Comparison of ENCODE assay signal across 9 mouse cellular contexts in the genomic region with DNA sequence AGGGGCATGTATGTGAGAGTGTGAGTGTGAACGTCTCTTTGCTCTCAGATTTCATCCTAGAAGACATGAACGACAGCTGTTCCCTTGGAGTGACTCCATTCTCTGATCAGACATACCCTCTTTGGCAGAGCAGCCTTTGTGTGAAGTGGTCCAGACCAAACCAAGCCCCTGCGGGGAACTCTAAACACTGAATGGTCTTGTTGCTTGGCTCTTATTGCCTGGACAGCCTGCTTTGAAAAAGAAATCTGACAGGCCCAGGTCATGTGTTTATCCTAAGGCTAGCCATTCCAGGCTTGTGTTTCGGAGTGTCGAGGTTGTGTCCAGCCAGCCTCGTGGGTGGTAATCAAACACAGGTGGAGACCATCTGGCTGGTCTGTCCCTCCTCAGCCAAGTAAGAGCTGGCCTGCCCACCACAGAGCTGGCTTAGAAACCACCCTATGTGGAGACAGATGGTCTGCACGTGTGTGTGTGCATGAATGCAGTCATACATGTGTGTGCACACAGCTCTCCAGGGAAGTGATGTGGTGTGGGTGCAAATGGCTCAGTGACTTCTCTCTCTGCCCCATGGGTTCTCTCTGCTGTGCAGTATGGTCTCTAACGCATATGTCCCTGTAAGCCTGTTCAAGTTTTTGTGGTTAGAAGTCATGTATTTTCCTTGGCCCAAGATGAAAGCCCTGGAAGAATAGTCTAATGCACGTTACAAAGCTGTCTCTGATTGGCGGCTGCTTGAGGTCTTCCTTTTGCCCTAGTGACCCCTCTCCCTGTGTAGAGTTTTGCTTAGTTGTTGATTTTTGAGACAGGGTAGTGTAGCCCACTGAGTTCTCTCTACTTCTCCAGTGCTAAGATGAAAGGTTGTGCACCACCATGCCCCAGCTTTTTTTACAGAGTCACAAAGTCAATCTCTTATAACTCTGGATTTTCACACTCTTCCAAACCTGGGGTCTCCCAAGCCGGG. TPM values are rescaled to one million over a fixed set of nuclear protein-coding genes. Genes with fewer than 3 reads are reported as not detected.
DNase-seq lines count a peak whose midpoint lies in the region; ATAC-seq and TF ChIP-seq lines count a peak whose summit lies in the region.
"Had no signal": no experiment of that assay in that cellular context is flagged by ENCODE, and none has a peak within 500 bp of the region (broad histone marks: within the 10 kb centered on the region; RNA-seq: fewer than 3 reads in every experiment).

No protein-coding gene starts in this region.

- no peak overlapping the region for H3K4me3 ChIP-seq in layer of hippocampus, adult 2 months
- no peak overlapping the region for H3K4me3 ChIP-seq in hindbrain, embryonic 16.5 days (ENCODE audit: low read length)
- H3K4me3 ChIP-seq in neural tube, embryonic 14.5 days (ENCODE audit: low read depth, low read length) = no peak overlapping the region

- H3K9me3 ChIP-seq in hindbrain, embryonic 16.5 days (ENCODE audit: control insufficient read depth, low read length) = no peaks in the 10 kb centered on the region
- H3K9me3 ChIP-seq in neural tube, embryonic 14.5 days (ENCODE audit: control insufficient read depth, low read length) = no peaks in the 10 kb centered on the region
- H3K9me3 ChIP-seq: G1E had no signal

- H3K27ac ChIP-seq in layer of hippocampus, adult 2 months = no peak overlapping the region; the same call in 1 of the 2 replicates
- H3K27ac ChIP-seq in hindbrain, embryonic 16.5 days (ENCODE audit: low read depth, low read length) = peak overlapping the region; percentile 52
- peak overlapping the region; percentile 65 for H3K27ac ChIP-seq in neural tube, embryonic 14.5 days (ENCODE audit: low read depth, low read length)

- no peak overlapping the region for H3K4me2 ChIP-seq in hindbrain, embryonic 16.5 days (ENCODE audit: low read length)
- no peak overlapping the region for H3K4me2 ChIP-seq in neural tube, embryonic 14.5 days (ENCODE audit: low read depth, low read length)

- 31% methylated on average over 11 of the region's 11 CpGs for WGBS in hindbrain, embryonic 16.5 days
- 37% methylated on average over 11 of the region's 11 CpGs for WGBS in neural tube, embryonic 14.5 days

- no peak for TF ChIP-seq CTCF in layer of hippocampus, adult 2 months (conservative IDR thresholded peaks at IDR 0.05)

- 0 out of 2 replicates have a peak, but pooled peaks cover 2% of the 10 kb centered on the region for H3K36me3 ChIP-seq in hindbrain, embryonic 16.5 days (ENCODE audit: control insufficient read depth, insufficient read depth, low read length)
- no peaks in the 10 kb centered on the region for H3K36me3 ChIP-seq in neural tube, embryonic 14.5 days (ENCODE audit: control insufficient read depth, insufficient read depth, low read length)

- no peaks in the 10 kb centered on the region for H3K27me3 ChIP-seq in hindbrain, embryonic 16.5 days (replicated peaks; ENCODE audit: control insufficient read depth, insufficient read depth, low read length)
- H3K27me3 ChIP-seq in neural tube, embryonic 14.5 days (ENCODE audit: control insufficient read depth, insufficient read depth, low read length) = no peaks in the 10 kb centered on the region

- H3K4me1 ChIP-seq in hindbrain, embryonic 16.5 days (ENCODE audit: control insufficient read depth, insufficient read depth, low read depth, low read length) = peaks cover 12% of the 10 kb centered on the region
- H3K4me1 ChIP-seq in neural tube, embryonic 14.5 days (ENCODE audit: control insufficient read depth, insufficient read depth, low read length) = peaks cover 13% of the 10 kb centered on the region; the same call in 1 of the 2 replicates

- peak; percentile 45 to 59 for DNase-seq in layer of hippocampus, postnatal 14 days (ENCODE audit: low spot score in 2 of 2)
- no peak for DNase-seq in layer of hippocampus, adult 2 months (ENCODE audit: low spot score in 2 of 2)
- peak; percentile 81 for DNase-seq in embryo, embryonic 10.5 days (ENCODE audit: low spot score)
- no peak for DNase-seq in layer of hippocampus, postnatal 36 days
- no peak for DNase-seq in T-cell, adult 2 months (ENCODE audit: low spot score)
- no peak for DNase-seq in layer of hippocampus, postnatal 25 days (ENCODE audit: extremely low spot score in 1 of 2, low spot score in 1 of 2)

- peak; percentile 91 for ATAC-seq in hindbrain, embryonic 16.5 days
- ATAC-seq in neural tube, embryonic 14.5 days (ENCODE audit: low read depth) = peak; percentile 80; the same call in 1 of the 2 replicates

- H3K9ac ChIP-seq in hindbrain, embryonic 16.5 days (ENCODE audit: low read depth, low read length) = no peak overlapping the region
- no peak overlapping the region for H3K9ac ChIP-seq in neural tube, embryonic 14.5 days (replicated peaks; ENCODE audit: low read depth, low read length)

RNA-seq across cellular contexts. Expression of a gene that starts 26.0 kb away (rescaled TPM):
- total RNA-seq in layer of hippocampus, postnatal 14 days (2021) = 10 to 100 TPM; 21.1 to 23.8 TPM
- total RNA-seq in layer of hippocampus, adult 2 months (2021) = 10 to 100 TPM; 20.3 to 23.2 TPM
- polyA plus RNA-seq in hindbrain, embryonic 16.5 days (2015; fragmentation: Nextera tagmentation; extraction: Ambion mirVana) = 19.8 and 24.2 TPM in 2 replicates
- polyA plus RNA-seq in neural tube, embryonic 14.5 days (2014; fragmentation: Nextera tagmentation; extraction: Ambion mirVana) = 20.2 and 24.9 TPM in 2 replicates
- total RNA-seq in layer of hippocampus, postnatal 36 days (2021) = 10 to 100 TPM; 18.3 to 22.6 TPM
- total RNA-seq in layer of hippocampus, postnatal 25 days (2021) = 10 to 100 TPM; 19.4 to 22.1 TPM

RNA-seq across cellular contexts. Expression of a gene that starts 27.1 kb away (rescaled TPM):
- 100 to 1,000 TPM; 207 to 220 TPM for total RNA-seq in layer of hippocampus, postnatal 14 days (2021)
- 100 to 1,000 TPM; 179 to 184 TPM for total RNA-seq in layer of hippocampus, adult 2 months (2021)
- polyA plus RNA-seq in hindbrain, embryonic 16.5 days (2015; fragmentation: Nextera tagmentation; extraction: Ambion mirVana) = 351 and 369 TPM in 2 replicates
- 320 and 344 TPM in 2 replicates for polyA plus RNA-seq in neural tube, embryonic 14.5 days (2014; fragmentation: Nextera tagmentation; extraction: Ambion mirVana)
- total RNA-seq in layer of hippocampus, postnatal 36 days (2021) = 100 to 1,000 TPM; 180 to 188 TPM
- total RNA-seq in layer of hippocampus, postnatal 25 days (2021) = 100 to 1,000 TPM; 174 to 194 TPM

Comparison
In these comparisons a context has a peak if more than half of its experiments do, and no peak if none do; other contexts are left out.
1. DNase-seq: peak in layer of hippocampus, postnatal 14 days (2 of 2) and embryo, embryonic 10.5 days (single experiment); none in layer of hippocampus, adult 2 months (0 of 2), layer of hippocampus, postnatal 36 days (0 of 2), T-cell, adult 2 months (single experiment) and layer of hippocampus, postnatal 25 days (0 of 2).